Mouse (Mus musculus) c-Kit-positive CD71-positive TER-119-negative erythroid progenitor cells, embryonic 14.5 days (primary cell): ENCODE results near the gene Ftcd.

Experiments
- DNase-seq: peaks from one replicate; pipeline ENCODE4 v3.0.0-alpha.2; 2013; ENCODE audit warnings: low read depth

The Ftcd gene

GRCm38 (mm10) chr10:76612473-76612872 lies 37.0 kb downstream of the Ftcd start:
- DNase-seq = no peak

GRCm38 (mm10) chr10:76622411-76622810 lies 47.0 kb downstream of the Ftcd start:
- DNase-seq = no peak

- peak; percentile 27 for DNase-seq
Observed at GRCm38 (mm10) chr10:76622928-76623680, 47.7 kb downstream of the Ftcd start, which contains the start of gene Col6a2. Gene Col6a2, minus strand, starts transcription at chr10:76623630.

GRCm38 (mm10) chr10:76623734-76624133 lies 48.3 kb downstream of the Ftcd start:
- DNase-seq = no peak

- no peak for DNase-seq
Observed at GRCm38 (mm10) chr10:76624903-76625302, 49.5 kb downstream of the Ftcd start.

GRCm38 (mm10) chr10:76627714-76628113 lies 52.3 kb downstream of the Ftcd start:
- DNase-seq = no peak

- no peak for DNase-seq
Observed at GRCm38 (mm10) chr10:76630657-76631056, 55.2 kb downstream of the Ftcd start.

GRCm38 (mm10) chr10:76632630-76633029 lies 57.2 kb downstream of the Ftcd start:
- DNase-seq = no peak

- no peak for DNase-seq
Observed at GRCm38 (mm10) chr10:76634094-76634571, 58.7 kb downstream of the Ftcd start.

- no peak for DNase-seq
Observed at GRCm38 (mm10) chr10:76634584-76634983, 59.1 kb downstream of the Ftcd start.

- no peak for DNase-seq
Observed at GRCm38 (mm10) chr10:76636026-76636425, 60.6 kb downstream of the Ftcd start.

- DNase-seq = no peak
Observed at GRCm38 (mm10) chr10:76636601-76637000, 61.2 kb downstream of the Ftcd start.
